Mouse (Mus musculus) granulocyte monocyte progenitor cell, adult 5-6 weeks (primary cell): ENCODE data around the gene Ewsr1. TPM values are rescaled to one million over a fixed set of nuclear protein-coding genes. Genes with fewer than 3 reads are reported as not detected.

Experiments used
- ATAC-seq: replicated peaks from 2 replicates; pipeline ENCODE4 v1.8.0; 2016; ENCODE audit warnings: mild to moderate bottlenecking, moderate TSS enrichment, inconsistent platforms; ENCODE audit not compliant: poor library complexity, severe bottlenecking
- total RNA-seq, 2 experiments: library from RNA; stranded (forward) in 1 of 2; stranded (reverse) in 1 of 2; fragments of 200-712, 200-1000 nt in 1 of 2; fragments of >200 nt in 1 of 2; fragmentation: Nextera tagmentation in 1 of 2; gene quantifications; 2 replicates each; pipeline ENCODE4 v1.2.3; 2014 to 2017

Gene Ewsr1
- total RNA-seq, 2 experiments from 2014 or later = 342 to 725 TPM

GRCm38 (mm10) chr11:5059704-5060156, 39.3 kb downstream of the Ewsr1 start:
- ATAC-seq = peak; percentile 21

GRCm38 (mm10) chr11:5059230-5059629, 39.8 kb downstream of the Ewsr1 start:
- no peak for ATAC-seq

- no peak for ATAC-seq
These were observed 40.3 kb downstream of the Ewsr1 start for GRCm38 (mm10) chr11:5058783-5059182.

- ATAC-seq = peak; percentile 17; the same call in 1 of the 2 replicates
These were observed 41.0 kb downstream of the Ewsr1 start, which contains the start of gene Rasl10a for GRCm38 (mm10) chr11:5057856-5058641. Gene Rasl10a, plus strand, starts transcription at chr11:5058128.

GRCm38 (mm10) chr11:5057541-5057855, 41.6 kb downstream of the Ewsr1 start:
- no peak for ATAC-seq

- no peak for ATAC-seq
These were observed 42.0 kb downstream of the Ewsr1 start for GRCm38 (mm10) chr11:5057064-5057463.

GRCm38 (mm10) chr11:5055945-5056938, 42.8 kb downstream of the Ewsr1 start:
- ATAC-seq = peak; percentile 34; the same call in 1 of the 2 replicates

- ATAC-seq = no peak
These were observed 44.2 kb downstream of the Ewsr1 start for GRCm38 (mm10) chr11:5054874-5055273.

GRCm38 (mm10) chr11:5054151-5054550, 44.9 kb downstream of the Ewsr1 start:
- ATAC-seq = no peak

- no peak for ATAC-seq
These were observed 46.7 kb downstream of the Ewsr1 start for GRCm38 (mm10) chr11:5052200-5052854.

- no peak for ATAC-seq
These were observed 47.4 kb downstream of the Ewsr1 start for GRCm38 (mm10) chr11:5051629-5052028.

- no peak for ATAC-seq
These were observed 52.6 kb downstream of the Ewsr1 start for GRCm38 (mm10) chr11:5046321-5046926.

GRCm38 (mm10) chr11:5042645-5043381, 56.3 kb downstream of the Ewsr1 start:
- ATAC-seq = peak; percentile 76

GRCm38 (mm10) chr11:5041144-5041780, 57.8 kb downstream of the Ewsr1 start:
- ATAC-seq = no peak

GRCm38 (mm10) chr11:5040585-5040984, 58.5 kb downstream of the Ewsr1 start:
- no peak for ATAC-seq

- ATAC-seq = no peak
These were observed 61.8 kb downstream of the Ewsr1 start for GRCm38 (mm10) chr11:5037146-5037854.

- ATAC-seq = no peak
These were observed 63.6 kb downstream of the Ewsr1 start for GRCm38 (mm10) chr11:5035421-5035820.

- ATAC-seq = no peak
These were observed 65.9 kb downstream of the Ewsr1 start for GRCm38 (mm10) chr11:5033136-5033535.
